Mouse (Mus musculus): Measurements from ENCODE around the gene Fam208b. TPM values are rescaled to one million over a fixed set of nuclear protein-coding genes. Genes with fewer than 3 reads are reported as not detected.

Fam208b gene
- total and polyA plus RNA-seq, 3 experiments: 2.5 to 13.1 (median 12.8) TPM

DNA sequence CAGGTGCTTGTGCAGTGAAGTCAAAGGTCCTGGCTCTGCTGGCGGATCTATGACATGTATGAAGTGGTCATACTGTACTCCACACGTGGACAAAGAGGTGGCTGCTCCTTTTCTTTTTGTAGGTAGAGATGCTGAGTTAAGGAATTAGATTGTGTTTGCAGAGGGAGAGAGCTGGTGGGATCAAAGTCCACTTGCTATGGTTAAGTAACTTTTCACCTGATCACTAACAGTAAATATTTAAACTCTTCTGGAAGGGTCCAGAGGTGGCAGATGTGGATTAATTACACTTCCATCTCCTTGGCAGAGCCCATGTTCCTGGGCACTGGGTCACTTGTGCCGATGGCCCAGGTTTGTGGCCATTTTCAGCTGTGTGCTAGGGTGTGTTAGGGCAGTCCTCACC lies 35.0 kb upstream of the Fam208b start:
- 86% methylated on average over 3 of the region's 3 CpGs for WGBS
- no peak for DNase-seq

GRCm38 (mm10) chr13:3644871-3645270 lies 34.0 kb upstream of the Fam208b start:
- intact Hi-C loops (cut with DNase I): loop anchor here (5.0 kb wide), 1 partner anchor 238 kb away; no protein-coding TSS in a partner anchor
- 93% methylated on average over 5 of the region's 5 CpGs for WGBS
- DNase-seq: no peak
- no peak for TF ChIP-seq POLR2A (IDR thresholded peaks at IDR 0.05; ENCODE audit: insufficient read depth, low read depth, low read length)
- no peak for TF ChIP-seq EP300 (IDR thresholded peaks at IDR 0.05; ENCODE audit: insufficient read depth, low read depth, low read length)
- no peak for TF ChIP-seq CTCF (IDR thresholded peaks at IDR 0.05)
- H3K4me3 ChIP-seq: no peak overlapping the region
- no peaks in the 10 kb centered on the region for H3K27me3 ChIP-seq (ENCODE audit: control insufficient read depth, insufficient read depth, low read length)
- no peak overlapping the region for H3K27ac ChIP-seq
- no peaks in the 10 kb centered on the region for H3K79me2 ChIP-seq (replicated peaks; ENCODE audit: control insufficient read depth, insufficient read depth, low read length)
- no peaks in the 10 kb centered on the region for H3K36me3 ChIP-seq (ENCODE audit: control insufficient read depth, insufficient read depth, low read length)
- no peaks in the 10 kb centered on the region for H3K4me1 ChIP-seq (ENCODE audit: control insufficient read depth, insufficient read depth, low read length)
- H3K9ac ChIP-seq (ENCODE audit: low read depth, low read length): no peak overlapping the region

More for the DNA sequence above, 35.0 kb upstream of the Fam208b start:
- TF ChIP-seq CTCF (IDR thresholded peaks at IDR 0.05) (no peak), EP300 (IDR thresholded peaks at IDR 0.05; ENCODE audit: insufficient read depth, low read depth, low read length) (no peak), POLR2A (IDR thresholded peaks at IDR 0.05; ENCODE audit: insufficient read depth, low read depth, low read length) (no peak)
- no peaks in the 10 kb centered on the region for H3K27me3 ChIP-seq (ENCODE audit: control insufficient read depth, insufficient read depth, low read length)
- intact Hi-C loops (cut with DNase I): no loop called here
- no peak overlapping the region for H3K27ac ChIP-seq
- H3K36me3 ChIP-seq (ENCODE audit: control insufficient read depth, insufficient read depth, low read length): no peaks in the 10 kb centered on the region
- H3K4me3 ChIP-seq: no peak overlapping the region
- no peaks in the 10 kb centered on the region for H3K79me2 ChIP-seq (replicated peaks; ENCODE audit: control insufficient read depth, insufficient read depth, low read length)
- H3K9ac ChIP-seq (ENCODE audit: low read depth, low read length): no peak overlapping the region
- no peaks in the 10 kb centered on the region for H3K4me1 ChIP-seq (ENCODE audit: control insufficient read depth, insufficient read depth, low read length)

DNA sequence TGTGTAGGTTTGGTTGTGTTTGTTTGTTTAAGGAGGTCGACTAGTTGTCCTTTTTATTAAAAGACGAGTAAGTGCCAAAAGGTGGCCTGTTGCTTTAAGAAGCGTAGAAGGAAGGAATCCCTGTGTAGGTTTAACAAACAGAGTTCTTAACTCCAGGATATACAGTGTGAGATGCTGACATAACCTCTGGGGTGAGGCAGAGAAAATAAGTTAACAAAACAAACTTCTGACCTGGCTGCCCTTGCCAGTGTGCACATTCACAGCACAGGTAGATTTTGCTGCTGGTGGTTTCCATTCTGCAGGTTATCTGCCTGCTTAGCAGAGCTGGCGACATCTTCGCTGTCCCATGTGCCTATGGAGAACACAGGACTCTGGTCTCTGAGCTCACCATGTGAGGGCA lies 31.6 kb upstream of the Fam208b start:
- intact Hi-C loops (cut with DNase I): loop anchor here (5.0 kb wide), 1 partner anchor 235 kb away; no protein-coding TSS in a partner anchor
- H3K4me1 ChIP-seq (ENCODE audit: control insufficient read depth, insufficient read depth, low read length): no peaks in the 10 kb centered on the region
- H3K9ac ChIP-seq (ENCODE audit: low read depth, low read length): no peak overlapping the region
- no peak overlapping the region for H3K27ac ChIP-seq
- no peaks in the 10 kb centered on the region for H3K79me2 ChIP-seq (replicated peaks; ENCODE audit: control insufficient read depth, insufficient read depth, low read length)
- no peak for TF ChIP-seq CTCF (IDR thresholded peaks at IDR 0.05)
- TF ChIP-seq POLR2A (IDR thresholded peaks at IDR 0.05; ENCODE audit: insufficient read depth, low read depth, low read length): no peak
- TF ChIP-seq EP300 (IDR thresholded peaks at IDR 0.05; ENCODE audit: insufficient read depth, low read depth, low read length): no peak
- H3K27me3 ChIP-seq (ENCODE audit: control insufficient read depth, insufficient read depth, low read length): no peaks in the 10 kb centered on the region
- WGBS: 81% methylated on average over 5 of the region's 5 CpGs
- no peak overlapping the region for H3K4me3 ChIP-seq
- no peaks in the 10 kb centered on the region for H3K36me3 ChIP-seq (ENCODE audit: control insufficient read depth, insufficient read depth, low read length)
- DNase-seq: no peak

DNA sequence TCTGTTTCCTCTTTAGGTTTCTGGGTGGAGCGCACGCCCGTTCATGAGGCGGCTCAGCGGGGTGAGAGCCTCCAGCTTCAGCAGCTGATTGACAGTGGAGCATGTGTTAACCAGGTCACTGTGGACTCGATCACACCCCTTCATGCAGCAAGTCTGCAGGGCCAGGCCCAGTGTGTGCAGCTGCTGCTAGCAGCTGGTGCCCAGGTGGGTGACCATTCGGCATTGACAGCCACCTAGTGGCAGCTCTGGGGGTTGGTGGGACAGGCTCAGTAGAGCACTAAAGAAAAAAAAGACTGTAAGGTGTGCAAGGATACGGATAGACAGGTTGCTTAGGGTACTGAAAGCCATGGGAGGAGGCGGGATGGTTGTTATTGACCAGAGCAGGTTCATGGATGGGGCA lies 31.1 kb upstream of the Fam208b start:
- intact Hi-C loops (cut with DNase I): loop anchor here (5.0 kb wide), 1 partner anchor 235 kb away; no protein-coding TSS in a partner anchor
- Histone ChIP-seq H3K9ac (ENCODE audit: low read depth, low read length) (no peak overlapping the region), H3K27me3 (ENCODE audit: control insufficient read depth, insufficient read depth, low read length) (no peaks in the 10 kb centered on the region), H3K27ac (no peak overlapping the region), H3K4me1 (ENCODE audit: control insufficient read depth, insufficient read depth, low read length) (no peaks in the 10 kb centered on the region), H3K4me3 (no peak overlapping the region), H3K79me2 (replicated peaks; ENCODE audit: control insufficient read depth, insufficient read depth, low read length) (no peaks in the 10 kb centered on the region), H3K36me3 (ENCODE audit: control insufficient read depth, insufficient read depth, low read length) (no peaks in the 10 kb centered on the region)
- DNase-seq: peak in 1 of 2 experiments; percentile 9
- peak; percentile 54 for TF ChIP-seq CTCF (IDR thresholded peaks at IDR 0.05)
- no peak for TF ChIP-seq EP300 (IDR thresholded peaks at IDR 0.05; ENCODE audit: insufficient read depth, low read depth, low read length)
- WGBS: 77% methylated on average over 9 of the region's 9 CpGs

DNA sequence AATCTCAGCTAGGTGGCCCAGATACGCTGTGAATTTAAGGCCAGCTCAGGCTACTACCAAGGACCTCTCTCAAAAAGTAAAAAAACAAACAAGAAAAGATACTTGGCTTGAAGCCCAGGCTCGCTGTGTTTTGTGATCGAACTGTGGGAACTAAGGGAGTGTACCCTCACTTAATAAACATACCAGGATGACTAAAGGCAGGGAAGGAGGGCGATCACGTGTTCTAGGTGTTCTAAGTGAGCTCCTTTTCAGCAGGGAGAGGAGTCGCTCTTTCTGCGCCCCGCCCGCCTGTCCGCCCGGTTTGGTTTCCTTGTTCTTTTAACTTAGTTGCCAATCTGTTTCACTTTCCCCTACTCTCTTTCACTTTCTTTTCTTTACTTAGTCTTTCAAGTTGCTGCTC lies 25.9 kb upstream of the Fam208b start:
- TF ChIP-seq EP300 (IDR thresholded peaks at IDR 0.05; ENCODE audit: insufficient read depth, low read depth, low read length) (no peak), CTCF (IDR thresholded peaks at IDR 0.05) (no peak), POLR2A (IDR thresholded peaks at IDR 0.05; ENCODE audit: insufficient read depth, low read depth, low read length) (0 out of 2 replicates have a peak, but pooled peaks have one; percentile 15)
- Histone ChIP-seq H3K27me3 (ENCODE audit: control insufficient read depth, insufficient read depth, low read length) (no peaks in the 10 kb centered on the region), H3K9ac (ENCODE audit: low read depth, low read length) (peak overlapping the region; percentile 74), H3K4me1 (ENCODE audit: control insufficient read depth, insufficient read depth, low read length) (0 out of 2 replicates have a peak, but pooled peaks cover 3% of the 10 kb centered on the region), H3K4me3 (peak overlapping the region; percentile 37), H3K27ac (peak overlapping the region; percentile 4), H3K36me3 (ENCODE audit: control insufficient read depth, insufficient read depth, low read length) (0 out of 2 replicates have a peak, but pooled peaks cover 2% of the 10 kb centered on the region), H3K79me2 (replicated peaks; ENCODE audit: control insufficient read depth, insufficient read depth, low read length) (no peaks in the 10 kb centered on the region)
- intact Hi-C loops (cut with DNase I): no loop called here
- DNase-seq: peak; percentile 24 to 29
- 38% methylated on average over 11 of the region's 11 CpGs for WGBS

- Histone ChIP-seq H3K4me3 (no peak overlapping the region), H3K9ac (ENCODE audit: low read depth, low read length) (no peak overlapping the region), H3K4me1 (ENCODE audit: control insufficient read depth, insufficient read depth, low read length) (0 out of 2 replicates have a peak, but pooled peaks cover 3% of the 10 kb centered on the region), H3K27me3 (ENCODE audit: control insufficient read depth, insufficient read depth, low read length) (no peaks in the 10 kb centered on the region), H3K79me2 (replicated peaks; ENCODE audit: control insufficient read depth, insufficient read depth, low read length) (no peaks in the 10 kb centered on the region), H3K27ac (no peak overlapping the region), H3K36me3 (ENCODE audit: control insufficient read depth, insufficient read depth, low read length) (0 out of 2 replicates have a peak, but pooled peaks cover 2% of the 10 kb centered on the region)
- TF ChIP-seq POLR2A (IDR thresholded peaks at IDR 0.05; ENCODE audit: insufficient read depth, low read depth, low read length) (no peak), CTCF (IDR thresholded peaks at IDR 0.05) (no peak), EP300 (IDR thresholded peaks at IDR 0.05; ENCODE audit: insufficient read depth, low read depth, low read length) (no peak)
- intact Hi-C loops (cut with DNase I): loop anchor here (2.0 kb wide), 1 partner anchor 24 kb away; the partner anchor contains the start of gene Fam208b
- DNase-seq: no peak
- WGBS: 83% methylated on average over 3 of the region's 3 CpGs
These were observed 24.2 kb upstream of the Fam208b start for GRCm38 (mm10) chr13:3635076-3635475.
